Mouse (Mus musculus): ENCODE measurements around the gene Cdkn1a.

DNA sequence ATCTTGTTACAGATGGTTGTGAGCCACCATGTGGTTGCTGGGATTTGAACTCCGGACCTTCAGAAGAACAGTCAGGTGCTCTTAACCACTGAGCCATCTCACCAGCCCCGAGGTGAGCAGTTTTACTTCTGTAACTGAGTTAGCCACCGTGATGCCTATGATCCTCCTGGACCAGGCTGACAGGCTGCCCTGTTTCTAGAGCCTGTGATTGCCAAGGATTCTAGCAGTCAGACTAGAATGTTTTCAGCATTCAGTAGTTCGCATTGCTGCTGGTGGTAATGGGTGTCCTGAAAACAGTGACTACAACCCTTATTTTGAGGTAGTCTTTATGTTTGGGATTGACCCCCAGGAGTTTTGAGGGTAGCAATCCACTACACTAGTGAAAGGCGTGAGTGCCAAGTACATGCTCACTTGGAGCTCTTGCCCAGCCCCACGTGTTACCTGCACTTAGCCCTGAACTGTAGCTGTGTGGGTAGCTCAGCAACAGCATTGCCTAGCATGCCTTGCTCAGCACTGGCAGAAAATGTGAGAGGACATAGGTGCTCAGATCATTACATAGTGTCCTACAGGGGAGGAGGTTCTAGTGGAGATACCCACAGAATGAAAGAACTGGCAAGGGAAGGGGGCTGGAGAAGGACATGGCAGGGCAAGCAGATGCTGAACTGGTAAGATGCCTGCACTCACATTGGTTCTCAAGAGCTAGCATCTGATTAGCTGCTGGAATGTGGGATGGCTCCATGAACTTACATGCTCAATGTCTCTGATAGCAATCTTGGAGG is 46.4 kb upstream of the Cdkn1a start:
- TF ChIP-seq CTCF (IDR thresholded peaks at IDR 0.05; ENCODE audit: control insufficient read depth, insufficient read depth, insufficient replicate concordance, low read depth, low read length) (no peak), POLR2A (IDR thresholded peaks at IDR 0.05; ENCODE audit: control insufficient read depth, low read depth, low read length) (no peak)

Data from testis, adult 2 months (tissue).